Mouse (Mus musculus): ENCODE data around the gene Ces2h. TPM values are rescaled to one million over a fixed set of nuclear protein-coding genes. Genes with fewer than 3 reads are reported as not detected.

Ces2h gene
- polyA plus RNA-seq (2012; fragmentation: generic; extraction: Trizol) = not detected
- long read RNA-seq, experiment 1 = 0 reads
- long read RNA-seq, experiment 2 = 0 reads

DNA sequence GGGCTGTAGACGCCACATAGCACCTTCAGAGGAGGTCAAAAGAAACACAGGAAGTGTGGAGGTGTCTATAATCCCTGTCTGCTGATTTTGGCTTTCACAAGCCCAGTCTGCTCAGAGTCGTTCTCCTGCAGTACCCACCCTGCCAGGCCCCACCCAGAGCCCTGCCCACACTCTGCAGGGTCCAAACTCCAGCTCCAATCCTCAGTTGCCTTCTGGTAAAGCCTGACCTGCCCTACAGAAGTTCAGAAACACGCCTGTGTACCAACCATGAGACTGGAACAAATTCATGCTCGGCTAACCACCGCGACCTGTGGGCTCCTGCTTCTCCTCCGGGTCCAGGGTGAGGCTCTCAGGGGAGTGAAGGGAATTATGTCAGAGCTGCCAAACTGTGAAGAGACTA, at the start of gene Ces2h:
Gene Ces2h, plus strand, starts transcription at position 268 of the 400 bp plus-strand sequence.
- TF ChIP-seq USF1 (IDR thresholded peaks at IDR 0.05; ENCODE audit: low read depth) = no peak
- no peak within 1 kb of the TSS for H3K4me3 ChIP-seq (ENCODE audit: insufficient read depth, poor library complexity, severe bottlenecking)
- H3K79me3 ChIP-seq (ENCODE audit: low read depth) = no peaks in the 10 kb centered on the region
- H3K27me3 ChIP-seq (ENCODE audit: control insufficient read depth, insufficient read depth, insufficient read length) = no peaks in the 10 kb centered on the region
- H3K36me3 ChIP-seq (ENCODE audit: control insufficient read depth, insufficient read depth) = no peaks in the 10 kb centered on the region
- no peaks in the 10 kb centered on the region for H3K79me2 ChIP-seq (ENCODE audit: control insufficient read depth, insufficient read depth)
- no peak within 1 kb of the TSS for H3ac ChIP-seq (ENCODE audit: control insufficient read depth, insufficient read length, low read depth)

DNA sequence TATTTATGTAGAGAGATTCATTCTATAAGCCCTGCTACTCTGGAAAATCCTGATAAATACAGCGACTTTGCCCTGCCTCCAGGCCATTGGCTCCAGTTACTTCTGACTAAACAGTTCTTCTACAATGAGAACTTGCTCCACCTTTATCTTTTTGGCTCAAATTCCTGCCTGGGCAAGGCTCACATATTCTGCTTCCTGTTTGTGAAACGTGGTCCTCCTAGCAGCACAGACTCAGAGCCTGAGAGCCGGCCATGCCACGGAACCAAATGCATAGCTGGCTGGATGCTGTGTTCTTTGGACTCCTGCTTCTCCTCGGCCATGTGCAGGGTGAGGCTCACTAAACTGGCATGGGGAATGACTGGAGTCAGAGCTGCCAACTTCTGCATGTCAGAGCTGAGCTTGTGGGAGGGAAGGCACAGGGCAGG, 39.1 kb upstream of the Ces2h start, which contains the start of gene Ces2g:
Gene Ces2g, plus strand, starts transcription at position 182 of the 425 bp plus-strand sequence.
- no peaks in the 10 kb centered on the region for H3K79me2 ChIP-seq (ENCODE audit: control insufficient read depth, insufficient read depth)
- TF ChIP-seq MAX (IDR thresholded peaks at IDR 0.05) = no peak
- TF ChIP-seq CEBPB (IDR thresholded peaks at IDR 0.05; ENCODE audit: low read depth) = no peak
- no peak for TF ChIP-seq MYOD1 (IDR thresholded peaks at IDR 0.05; ENCODE audit: control insufficient read depth, insufficient read length, low read depth)

DNA sequence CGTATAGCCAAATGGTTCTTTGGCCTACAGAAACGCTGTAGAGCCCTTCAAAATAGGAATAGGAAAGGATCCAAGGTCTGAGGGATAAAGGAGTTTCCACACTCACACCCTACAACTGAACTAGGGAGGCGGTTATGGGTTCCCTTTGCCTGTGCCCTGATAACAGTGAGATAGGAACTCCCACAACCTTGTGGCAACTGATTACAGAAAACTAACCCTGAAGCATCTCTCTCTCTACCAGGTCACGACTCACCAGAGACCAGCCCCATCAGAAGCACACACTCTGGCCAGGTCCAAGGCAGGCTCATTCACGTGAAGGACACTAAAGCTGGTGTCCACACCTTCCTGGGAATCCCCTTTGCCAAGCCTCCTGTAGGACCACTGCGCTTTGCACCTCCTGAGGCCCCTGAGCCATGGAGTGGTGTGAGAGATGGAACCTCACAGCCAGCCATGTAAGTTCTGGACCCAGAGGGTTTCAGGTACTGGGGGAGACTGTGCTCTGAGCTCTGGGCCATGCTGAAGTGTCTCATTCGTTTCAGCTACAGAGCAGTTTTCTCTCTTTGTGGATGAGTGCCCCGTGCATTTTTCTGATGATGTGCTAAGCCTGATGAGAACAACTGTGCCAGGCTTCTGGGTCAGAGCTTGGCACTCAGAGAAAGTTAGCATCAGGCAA, 38.3 kb upstream of the Ces2h start:
- no peaks in the 10 kb centered on the region for H3K36me3 ChIP-seq (ENCODE audit: control insufficient read depth, insufficient read depth)
- H3K4me3 ChIP-seq (ENCODE audit: insufficient read depth, poor library complexity, severe bottlenecking) = no peak overlapping the region
- H3ac ChIP-seq (ENCODE audit: control insufficient read depth, insufficient read length, low read depth) = no peak overlapping the region
- no peaks in the 10 kb centered on the region for H3K79me3 ChIP-seq (ENCODE audit: low read depth)
- H3K27me3 ChIP-seq (ENCODE audit: control insufficient read depth, insufficient read depth, insufficient read length) = no peaks in the 10 kb centered on the region
- TF ChIP-seq FOSL1 (IDR thresholded peaks at IDR 0.05; ENCODE audit: insufficient read depth, low read length, poor library complexity, severe bottlenecking) = no peak
- no peak for TF ChIP-seq CEBPB (IDR thresholded peaks at IDR 0.05; ENCODE audit: low read depth)
- TF ChIP-seq MYOG (IDR thresholded peaks at IDR 0.05; ENCODE audit: control insufficient read depth, extremely low read depth, insufficient read length) = no peak
- no peak for TF ChIP-seq MYOD1 (IDR thresholded peaks at IDR 0.05; ENCODE audit: control insufficient read depth, insufficient read length, low read depth)
- TF ChIP-seq CTCF (IDR thresholded peaks at IDR 0.05; ENCODE audit: control insufficient read depth, insufficient read depth, insufficient read length) = no peak
- TF ChIP-seq MAX (IDR thresholded peaks at IDR 0.05) = no peak
- TF ChIP-seq USF1 (IDR thresholded peaks at IDR 0.05; ENCODE audit: low read depth) = no peak
- H3K79me2 ChIP-seq (ENCODE audit: control insufficient read depth, insufficient read depth) = no peaks in the 10 kb centered on the region

More for the DNA sequence above, 39.1 kb upstream of the Ces2h start, which contains the start of gene Ces2g:
- H3ac ChIP-seq (ENCODE audit: control insufficient read depth, insufficient read length, low read depth) = no peak within 1 kb of the TSS
- no peaks in the 10 kb centered on the region for H3K36me3 ChIP-seq (ENCODE audit: control insufficient read depth, insufficient read depth)
- H3K4me3 ChIP-seq (ENCODE audit: insufficient read depth, poor library complexity, severe bottlenecking) = no peak within 1 kb of the TSS
- no peaks in the 10 kb centered on the region for H3K79me3 ChIP-seq (ENCODE audit: low read depth)
- no peaks in the 10 kb centered on the region for H3K27me3 ChIP-seq (ENCODE audit: control insufficient read depth, insufficient read depth, insufficient read length)

DNA sequence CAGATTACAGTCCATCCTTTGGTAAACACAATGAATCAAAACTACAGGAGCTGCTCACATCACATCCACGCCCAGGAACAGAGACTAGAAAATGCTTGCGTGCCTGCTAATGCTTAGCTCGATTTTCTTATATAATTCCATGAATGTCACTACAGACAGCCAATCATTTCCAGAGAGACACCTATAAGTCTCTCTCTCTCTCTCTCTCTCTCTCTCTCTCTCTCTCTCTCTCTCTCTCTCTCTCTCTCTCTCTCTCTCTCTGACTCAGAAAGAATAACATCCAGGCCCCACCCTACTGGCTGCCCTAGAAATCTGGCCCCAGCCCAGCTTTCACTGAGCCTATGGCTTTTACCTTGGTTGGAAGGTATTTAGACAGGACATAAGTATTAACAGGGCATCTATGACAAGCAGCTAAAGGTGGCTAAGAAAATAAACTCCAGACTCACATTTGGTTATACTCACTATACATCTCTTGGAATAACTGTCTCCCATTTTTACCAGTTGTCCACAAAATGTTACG, 37.2 kb upstream of the Ces2h start:
- H3K36me3 ChIP-seq (ENCODE audit: control insufficient read depth, insufficient read depth) = no peaks in the 10 kb centered on the region
- H3K79me3 ChIP-seq (ENCODE audit: low read depth) = no peaks in the 10 kb centered on the region
- no peak overlapping the region for H3K4me3 ChIP-seq (ENCODE audit: insufficient read depth, poor library complexity, severe bottlenecking)
- TF ChIP-seq MYOD1 (IDR thresholded peaks at IDR 0.05; ENCODE audit: control insufficient read depth, insufficient read length, low read depth) (no peak), FOSL1 (IDR thresholded peaks at IDR 0.05; ENCODE audit: insufficient read depth, low read length, poor library complexity, severe bottlenecking) (no peak), CTCF (IDR thresholded peaks at IDR 0.05; ENCODE audit: control insufficient read depth, insufficient read depth, insufficient read length) (no peak), MAX (IDR thresholded peaks at IDR 0.05) (no peak), CEBPB (IDR thresholded peaks at IDR 0.05; ENCODE audit: low read depth) (no peak), MYOG (IDR thresholded peaks at IDR 0.05; ENCODE audit: control insufficient read depth, extremely low read depth, insufficient read length) (no peak)
- H3ac ChIP-seq (ENCODE audit: control insufficient read depth, insufficient read length, low read depth) = no peak overlapping the region
- no peaks in the 10 kb centered on the region for H3K27me3 ChIP-seq (ENCODE audit: control insufficient read depth, insufficient read depth, insufficient read length)
- no peaks in the 10 kb centered on the region for H3K79me2 ChIP-seq (ENCODE audit: control insufficient read depth, insufficient read depth)

DNA sequence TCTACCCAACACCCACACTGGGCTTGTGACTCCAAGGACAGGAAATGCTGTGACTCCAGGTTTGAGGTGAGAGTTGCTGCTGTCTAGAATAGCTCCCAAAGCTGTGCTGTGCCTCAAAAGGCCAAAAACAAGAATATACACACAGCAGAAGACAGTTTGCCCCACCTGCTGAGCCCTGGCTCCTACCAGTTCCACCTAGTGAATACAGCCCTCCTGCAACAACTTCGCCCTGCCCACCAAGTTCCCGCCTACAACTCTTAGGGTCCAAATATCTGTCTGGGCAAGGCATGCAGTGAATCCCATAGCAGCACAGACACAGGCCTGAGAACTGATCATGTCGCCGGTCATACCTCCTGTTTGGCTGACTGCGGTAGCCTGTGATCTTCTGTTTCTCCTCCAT, 16.5 kb upstream of the Ces2h start:
- TF ChIP-seq USF1 (IDR thresholded peaks at IDR 0.05; ENCODE audit: low read depth) (no peak), FOSL1 (IDR thresholded peaks at IDR 0.05; ENCODE audit: insufficient read depth, low read length, poor library complexity, severe bottlenecking) (no peak), MYOG (IDR thresholded peaks at IDR 0.05; ENCODE audit: control insufficient read depth, extremely low read depth, insufficient read length) (no peak), CEBPB (IDR thresholded peaks at IDR 0.05; ENCODE audit: low read depth) (no peak), CTCF (IDR thresholded peaks at IDR 0.05; ENCODE audit: control insufficient read depth, insufficient read depth, insufficient read length) (no peak), MYOD1 (IDR thresholded peaks at IDR 0.05; ENCODE audit: control insufficient read depth, insufficient read length, low read depth) (no peak), MAX (IDR thresholded peaks at IDR 0.05) (no peak)
- Histone ChIP-seq H3K4me3 (ENCODE audit: insufficient read depth, poor library complexity, severe bottlenecking) (no peak overlapping the region), H3K79me3 (ENCODE audit: low read depth) (no peaks in the 10 kb centered on the region), H3K27me3 (ENCODE audit: control insufficient read depth, insufficient read depth, insufficient read length) (no peaks in the 10 kb centered on the region), H3K79me2 (ENCODE audit: control insufficient read depth, insufficient read depth) (no peaks in the 10 kb centered on the region), H3K36me3 (ENCODE audit: control insufficient read depth, insufficient read depth) (no peaks in the 10 kb centered on the region), H3ac (ENCODE audit: control insufficient read depth, insufficient read length, low read depth) (no peak overlapping the region)

DNA sequence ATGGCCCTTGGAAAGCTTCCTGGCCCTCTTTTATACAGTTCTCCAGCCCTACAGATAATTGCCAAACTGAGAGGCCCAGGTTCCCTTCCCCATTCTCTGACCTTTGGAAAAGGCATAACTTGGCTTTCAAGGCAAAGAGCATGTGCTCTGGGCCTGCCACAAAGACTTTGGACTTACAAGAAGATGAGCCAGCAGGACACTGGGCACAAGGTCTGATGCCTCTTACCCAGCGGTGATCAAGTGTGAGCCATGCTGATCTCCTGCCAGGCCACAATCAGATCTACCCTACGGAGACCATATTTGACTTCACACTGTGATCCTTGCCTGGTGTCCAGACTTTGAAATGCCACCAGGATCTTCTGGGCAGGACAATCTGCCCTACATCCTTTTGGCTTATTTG, 15.7 kb upstream of the Ces2h start:
- Histone ChIP-seq H3K36me3 (ENCODE audit: control insufficient read depth, insufficient read depth) (no peaks in the 10 kb centered on the region), H3ac (ENCODE audit: control insufficient read depth, insufficient read length, low read depth) (no peak overlapping the region), H3K4me3 (ENCODE audit: insufficient read depth, poor library complexity, severe bottlenecking) (no peak overlapping the region), H3K79me2 (ENCODE audit: control insufficient read depth, insufficient read depth) (no peaks in the 10 kb centered on the region), H3K27me3 (ENCODE audit: control insufficient read depth, insufficient read depth, insufficient read length) (no peaks in the 10 kb centered on the region), H3K79me3 (ENCODE audit: low read depth) (no peaks in the 10 kb centered on the region)
- TF ChIP-seq USF1 (IDR thresholded peaks at IDR 0.05; ENCODE audit: low read depth) (no peak), MAX (IDR thresholded peaks at IDR 0.05) (no peak), MYOD1 (IDR thresholded peaks at IDR 0.05; ENCODE audit: control insufficient read depth, insufficient read length, low read depth) (no peak), CTCF (IDR thresholded peaks at IDR 0.05; ENCODE audit: control insufficient read depth, insufficient read depth, insufficient read length) (no peak), CEBPB (IDR thresholded peaks at IDR 0.05; ENCODE audit: low read depth) (no peak), MYOG (IDR thresholded peaks at IDR 0.05; ENCODE audit: control insufficient read depth, extremely low read depth, insufficient read length) (no peak), FOSL1 (IDR thresholded peaks at IDR 0.05; ENCODE audit: insufficient read depth, low read length, poor library complexity, severe bottlenecking) (no peak)

All from C2C12 (cell line).